Mouse (Mus musculus) kidney, embryonic 14.5 days (tissue): ENCODE measurements around the gene Kiss1. TPM values are rescaled to one million over a fixed set of nuclear protein-coding genes. Genes with fewer than 3 reads are reported as not detected.
A peak's percentile ranks its signal among the peaks of the same experiment; 100 is the strongest.

Experiments used
- ATAC-seq: fragments of 200-750 bp; cut with Nextera tagmentation; 2 replicates; pipeline ENCODE4 v1.8.0; 2017; ENCODE audit warnings: moderate number of reproducible peaks, mild to moderate bottlenecking, moderate TSS enrichment, moderate library complexity; ENCODE audit not compliant: low FRiP score, low TSS enrichment
- H3K27ac ChIP-seq: fragments of 300-500 bp; sonication (generic); 2 replicates; pipeline ENCODE4 v1.5.1; 2014; ENCODE audit warnings: low read depth, mild to moderate bottlenecking, low read length, moderate library complexity, mixed read lengths
- H3K27me3 ChIP-seq: fragments of 300-500 bp; sonication (generic); 2 replicates; pipeline ENCODE4 v1.6.1; 2014; ENCODE audit warnings: mild to moderate bottlenecking, low read length; ENCODE audit not compliant: control insufficient read depth, insufficient read depth
- H3K36me3 ChIP-seq: fragments of 300-500 bp; sonication (generic); 2 replicates; pipeline ENCODE4 v1.6.1; 2014; ENCODE audit warnings: low read length, mixed read lengths; ENCODE audit not compliant: control insufficient read depth, insufficient read depth
- H3K4me1 ChIP-seq: fragments of 300-500 bp; sonication (generic); 2 replicates; pipeline ENCODE4 v1.6.1; 2014; ENCODE audit warnings: low read length, mixed read lengths; ENCODE audit not compliant: control insufficient read depth, insufficient read depth
- H3K4me2 ChIP-seq: fragments of 300-500 bp; sonication (generic); replicated peaks from 2 replicates; pipeline ENCODE4 v1.6.1; 2014; ENCODE audit warnings: low read depth, mild to moderate bottlenecking, low read length
- H3K4me3 ChIP-seq: fragments of 300-500 bp; sonication (generic); 2 replicates; pipeline ENCODE4 v1.5.1; 2014; ENCODE audit warnings: mild to moderate bottlenecking, low read length
- H3K9ac ChIP-seq: fragments of 300-500 bp; sonication (generic); 2 replicates; pipeline ENCODE4 v1.6.1; 2014; ENCODE audit warnings: low read depth, mild to moderate bottlenecking, low read length, moderate library complexity
- H3K9me3 ChIP-seq: fragments of 300-500 bp; sonication (generic); 2 replicates; pipeline ENCODE4 v1.6.1; 2016; ENCODE audit warnings: low read length; ENCODE audit not compliant: control insufficient read depth
- WGBS: fragments of 180-500 bp; shearing (Covaris S2); extraction: QIAGEN DNeasy Blood & Tissue Kit; methylation state at CpG from one replicate; pipeline ENCODE4 v1.1.7; 2014; 5-methylcytosine and 5-hydroxymethylcytosine counted together
- polyA plus RNA-seq: library from polyadenylated mRNA; unstranded; fragments of >200 nt; fragmentation: Nextera tagmentation; extraction: Ambion mirVana; gene quantifications from 2 replicates; pipeline ENCODE4 v1.2.1, GENCODE M21; 2014

The Kiss1 gene
- polyA plus RNA-seq, 1 experiment from 2014 or later, result not detected

GRCm38 (mm10) chr1:133311240-133311639, 10.4 kb upstream of the Kiss1 start:
- H3K9me3 ChIP-seq, result no peaks in the 10 kb centered on the region
- no peaks in the 10 kb centered on the region for H3K36me3 ChIP-seq
- no peak overlapping the region for H3K4me2 ChIP-seq
- H3K4me1 ChIP-seq, result peaks cover 8% of the 10 kb centered on the region
- H3K9ac ChIP-seq, result no peak overlapping the region
- H3K27me3 ChIP-seq, result no peaks in the 10 kb centered on the region
- WGBS, result 65% methylated on average over 4 of the region's 4 CpGs
- no peak overlapping the region for H3K27ac ChIP-seq
- no peak for ATAC-seq
- no peak overlapping the region for H3K4me3 ChIP-seq

GRCm38 (mm10) chr1:133311946-133312345, 9.7 kb upstream of the Kiss1 start:
- WGBS, result 30% methylated on average over 10 of the region's 10 CpGs
- H3K4me2 ChIP-seq, result no peak overlapping the region

GRCm38 (mm10) chr1:133314364-133314763, 7.3 kb upstream of the Kiss1 start:
- Histone ChIP-seq H3K4me1 (peaks cover 8% of the 10 kb centered on the region), H3K4me2 (no peak overlapping the region), H3K36me3 (no peaks in the 10 kb centered on the region), H3K27me3 (no peaks in the 10 kb centered on the region), H3K27ac (no peak overlapping the region), H3K9ac (no peak overlapping the region), H3K4me3 (no peak overlapping the region), H3K9me3 (no peaks in the 10 kb centered on the region)
- ATAC-seq, result no peak
- 23% methylated on average over 8 of the region's 8 CpGs for WGBS

More at GRCm38 (mm10) chr1:133311946-133312345, 9.7 kb upstream of the Kiss1 start:
- Histone ChIP-seq H3K4me3 (no peak overlapping the region), H3K9ac (0 out of 2 replicates have a peak overlapping the region, but pooled peaks have one; percentile 18), H3K4me1 (peaks cover 8% of the 10 kb centered on the region), H3K36me3 (no peaks in the 10 kb centered on the region), H3K9me3 (no peaks in the 10 kb centered on the region), H3K27me3 (no peaks in the 10 kb centered on the region), H3K27ac (no peak overlapping the region)
- no peak for ATAC-seq

GRCm38 (mm10) chr1:133315775-133316174, 5.9 kb upstream of the Kiss1 start:
- no peak for ATAC-seq
- Histone ChIP-seq H3K4me3 (no peak overlapping the region), H3K4me2 (no peak overlapping the region), H3K9ac (no peak overlapping the region), H3K27ac (no peak overlapping the region), H3K36me3 (no peaks in the 10 kb centered on the region), H3K27me3 (no peaks in the 10 kb centered on the region), H3K9me3 (no peaks in the 10 kb centered on the region), H3K4me1 (peaks cover 8% of the 10 kb centered on the region)
- 81% methylated on average over 6 of the region's 6 CpGs for WGBS

- H3K4me3 ChIP-seq, result no peak overlapping the region
- peaks cover 8% of the 10 kb centered on the region for H3K4me1 ChIP-seq
- no peaks in the 10 kb centered on the region for H3K9me3 ChIP-seq
- H3K4me2 ChIP-seq, result no peak overlapping the region
- no peaks in the 10 kb centered on the region for H3K27me3 ChIP-seq
- no peaks in the 10 kb centered on the region for H3K36me3 ChIP-seq
- H3K9ac ChIP-seq, result no peak overlapping the region
- no peak for ATAC-seq
- 83% methylated on average over 4 of the region's 4 CpGs for WGBS
- H3K27ac ChIP-seq, result no peak overlapping the region
Observed at GRCm38 (mm10) chr1:133316577-133316976, 5.1 kb upstream of the Kiss1 start.

- no peak overlapping the region for H3K9ac ChIP-seq
- H3K4me2 ChIP-seq, result no peak overlapping the region
- H3K36me3 ChIP-seq, result no peaks in the 10 kb centered on the region
- WGBS, result 76% methylated on average over 1 of the region's 1 CpGs
- H3K27me3 ChIP-seq, result no peaks in the 10 kb centered on the region
- no peak overlapping the region for H3K4me3 ChIP-seq
- H3K9me3 ChIP-seq, result no peaks in the 10 kb centered on the region
- H3K27ac ChIP-seq, result no peak overlapping the region
- peaks cover 5% of the 10 kb centered on the region; the same call in 1 of the 2 replicates for H3K4me1 ChIP-seq
- ATAC-seq, result no peak
Observed at GRCm38 (mm10) chr1:133317149-133317548, 4.5 kb upstream of the Kiss1 start.

GRCm38 (mm10) chr1:133323333-133323732, 1.7 kb downstream of the Kiss1 start:
- ATAC-seq, result no peak
- peaks cover 6% of the 10 kb centered on the region; the same call in 1 of the 2 replicates for H3K27me3 ChIP-seq
- H3K4me3 ChIP-seq, result no peak overlapping the region
- no peak overlapping the region for H3K4me2 ChIP-seq
- H3K4me1 ChIP-seq, result no peaks in the 10 kb centered on the region
- no peaks in the 10 kb centered on the region for H3K9me3 ChIP-seq
- WGBS, result 38% methylated on average over 5 of the region's 5 CpGs
- no peaks in the 10 kb centered on the region for H3K36me3 ChIP-seq
- H3K27ac ChIP-seq, result no peak overlapping the region
- H3K9ac ChIP-seq, result no peak overlapping the region

GRCm38 (mm10) chr1:133325951-133326350, 4.3 kb downstream of the Kiss1 start:
- ATAC-seq, result no peak
- Histone ChIP-seq H3K9me3 (no peaks in the 10 kb centered on the region), H3K27me3 (peaks cover 26% of the 10 kb centered on the region; the same call in 1 of the 2 replicates), H3K9ac (no peak overlapping the region), H3K27ac (no peak overlapping the region), H3K4me3 (no peak overlapping the region), H3K4me2 (no peak overlapping the region), H3K36me3 (no peaks in the 10 kb centered on the region), H3K4me1 (no peaks in the 10 kb centered on the region)
- 69% methylated on average over 8 of the region's 8 CpGs for WGBS

- no peaks in the 10 kb centered on the region for H3K36me3 ChIP-seq
- no peaks in the 10 kb centered on the region for H3K4me1 ChIP-seq
- no peak overlapping the region for H3K4me2 ChIP-seq
- H3K9me3 ChIP-seq, result no peaks in the 10 kb centered on the region
- H3K9ac ChIP-seq, result no peak overlapping the region
- WGBS, result 66% methylated on average over 5 of the region's 5 CpGs
- peaks cover 33% of the 10 kb centered on the region; the same call in 1 of the 2 replicates for H3K27me3 ChIP-seq
- H3K4me3 ChIP-seq, result no peak overlapping the region
- no peak for ATAC-seq
- H3K27ac ChIP-seq, result no peak overlapping the region
Observed at GRCm38 (mm10) chr1:133327094-133327493, 5.4 kb downstream of the Kiss1 start.
